Mouse (Mus musculus): ENCODE measurements around the gene Apol7a. TPM values are rescaled to one million over a fixed set of nuclear protein-coding genes. Genes with fewer than 3 reads are reported as not detected.

Apol7a gene
- polyA plus RNA-seq, 1 experiment from 2014 or later, result 0.13 TPM

- no peak for ATAC-seq (replicated peaks; ENCODE audit: insufficient number of reproducible peaks, low FRiP score, low TSS enrichment)
- Histone ChIP-seq H3K27me3 (ENCODE audit: control insufficient read depth, insufficient read depth, low read length) (no peaks in the 10 kb centered on the region), H3K4me1 (ENCODE audit: control insufficient read depth, insufficient read depth, low read length) (peaks cover 24% of the 10 kb centered on the region), H3K9ac (ENCODE audit: low read depth, low read length) (no peak overlapping the region), H3K27ac (ENCODE audit: low read depth, low read length) (no peak overlapping the region), H3K4me3 (ENCODE audit: low read depth, low read length) (no peak overlapping the region), H3K4me2 (no peak overlapping the region), H3K9me3 (replicated peaks; ENCODE audit: control insufficient read depth, low read length) (no peaks in the 10 kb centered on the region), H3K36me3 (ENCODE audit: control insufficient read depth, insufficient read depth, low read length) (no peaks in the 10 kb centered on the region)
- WGBS (ENCODE audit: insufficient replicate concordance), result 57% methylated on average over 9 of the region's 9 CpGs
Observed at GRCm38 (mm10) chr15:77359486-77359885, 39.4 kb downstream of the Apol7a start.

- no peak overlapping the region for H3K27ac ChIP-seq (ENCODE audit: low read depth, low read length)
- WGBS (ENCODE audit: insufficient replicate concordance), result 31% methylated on average over 6 of the region's 6 CpGs
Observed at GRCm38 (mm10) chr15:77359084-77359483, 39.8 kb downstream of the Apol7a start.

GRCm38 (mm10) chr15:77358320-77359040 lies 40.4 kb downstream of the Apol7a start:
- H3K4me3 ChIP-seq (ENCODE audit: low read depth, low read length), result peak overlapping the region; percentile 25
- H3K27me3 ChIP-seq (ENCODE audit: control insufficient read depth, insufficient read depth, low read length), result no peaks in the 10 kb centered on the region
- H3K4me2 ChIP-seq, result peak overlapping the region; percentile 64
- H3K4me1 ChIP-seq (ENCODE audit: control insufficient read depth, insufficient read depth, low read length), result peaks cover 34% of the 10 kb centered on the region
- H3K27ac ChIP-seq (ENCODE audit: low read depth, low read length), result no peak overlapping the region
- no peaks in the 10 kb centered on the region for H3K9me3 ChIP-seq (replicated peaks; ENCODE audit: control insufficient read depth, low read length)
- peak overlapping the region; percentile 58 for H3K9ac ChIP-seq (ENCODE audit: low read depth, low read length)
- WGBS (ENCODE audit: insufficient replicate concordance), result 5% methylated on average over 29 of the region's 29 CpGs
- peak; percentile 72 for ATAC-seq (replicated peaks; ENCODE audit: insufficient number of reproducible peaks, low FRiP score, low TSS enrichment)
- no peaks in the 10 kb centered on the region for H3K36me3 ChIP-seq (ENCODE audit: control insufficient read depth, insufficient read depth, low read length)

More at GRCm38 (mm10) chr15:77359084-77359483, 39.8 kb downstream of the Apol7a start:
- no peaks in the 10 kb centered on the region for H3K27me3 ChIP-seq (ENCODE audit: control insufficient read depth, insufficient read depth, low read length)
- no peaks in the 10 kb centered on the region for H3K9me3 ChIP-seq (replicated peaks; ENCODE audit: control insufficient read depth, low read length)
- H3K36me3 ChIP-seq (ENCODE audit: control insufficient read depth, insufficient read depth, low read length), result no peaks in the 10 kb centered on the region
- H3K4me3 ChIP-seq (ENCODE audit: low read depth, low read length), result peak overlapping the region; percentile 25
- H3K9ac ChIP-seq (ENCODE audit: low read depth, low read length), result peak overlapping the region; percentile 58
- no peak for ATAC-seq (replicated peaks; ENCODE audit: insufficient number of reproducible peaks, low FRiP score, low TSS enrichment)
- peak overlapping the region; percentile 64 for H3K4me2 ChIP-seq
- H3K4me1 ChIP-seq (ENCODE audit: control insufficient read depth, insufficient read depth, low read length), result peaks cover 28% of the 10 kb centered on the region

- 0 out of 2 replicates have a peak, but pooled peaks have one; percentile 28 for ATAC-seq (replicated peaks; ENCODE audit: insufficient number of reproducible peaks, low FRiP score, low TSS enrichment)
- 2% methylated on average over 11 of the region's 11 CpGs for WGBS (ENCODE audit: insufficient replicate concordance)
- H3K4me1 ChIP-seq (ENCODE audit: control insufficient read depth, insufficient read depth, low read length), result peaks cover 32% of the 10 kb centered on the region
- no peak overlapping the region for H3K4me3 ChIP-seq (ENCODE audit: low read depth, low read length)
- no peaks in the 10 kb centered on the region for H3K9me3 ChIP-seq (replicated peaks; ENCODE audit: control insufficient read depth, low read length)
- H3K4me2 ChIP-seq, result peak overlapping the region; percentile 48
- H3K9ac ChIP-seq (ENCODE audit: low read depth, low read length), result 0 out of 2 replicates have a peak overlapping the region, but pooled peaks have one; percentile 11
- no peaks in the 10 kb centered on the region for H3K27me3 ChIP-seq (ENCODE audit: control insufficient read depth, insufficient read depth, low read length)
- H3K36me3 ChIP-seq (ENCODE audit: control insufficient read depth, insufficient read depth, low read length), result no peaks in the 10 kb centered on the region
- H3K27ac ChIP-seq (ENCODE audit: low read depth, low read length), result no peak overlapping the region
Observed at GRCm38 (mm10) chr15:77356248-77356810, 42.6 kb downstream of the Apol7a start.

GRCm38 (mm10) chr15:77354848-77355551 lies 43.9 kb downstream of the Apol7a start:
- ATAC-seq (replicated peaks; ENCODE audit: insufficient number of reproducible peaks, low FRiP score, low TSS enrichment), result no peak
- Histone ChIP-seq H3K36me3 (ENCODE audit: control insufficient read depth, insufficient read depth, low read length) (no peaks in the 10 kb centered on the region), H3K4me2 (no peak overlapping the region), H3K27me3 (ENCODE audit: control insufficient read depth, insufficient read depth, low read length) (no peaks in the 10 kb centered on the region), H3K4me3 (ENCODE audit: low read depth, low read length) (no peak overlapping the region), H3K9ac (ENCODE audit: low read depth, low read length) (0 out of 2 replicates have a peak overlapping the region, but pooled peaks have one; percentile 22), H3K27ac (ENCODE audit: low read depth, low read length) (peak overlapping the region; percentile 68), H3K9me3 (replicated peaks; ENCODE audit: control insufficient read depth, low read length) (no peaks in the 10 kb centered on the region), H3K4me1 (ENCODE audit: control insufficient read depth, insufficient read depth, low read length) (peaks cover 32% of the 10 kb centered on the region)
- 71% methylated on average over 6 of the region's 6 CpGs for WGBS (ENCODE audit: insufficient replicate concordance)

- Histone ChIP-seq H3K9ac (ENCODE audit: low read depth, low read length) (0 out of 2 replicates have a peak overlapping the region, but pooled peaks have one; percentile 22), H3K36me3 (ENCODE audit: control insufficient read depth, insufficient read depth, low read length) (no peaks in the 10 kb centered on the region), H3K27me3 (ENCODE audit: control insufficient read depth, insufficient read depth, low read length) (no peaks in the 10 kb centered on the region), H3K9me3 (replicated peaks; ENCODE audit: control insufficient read depth, low read length) (no peaks in the 10 kb centered on the region), H3K27ac (ENCODE audit: low read depth, low read length) (peak overlapping the region; percentile 68), H3K4me3 (ENCODE audit: low read depth, low read length) (no peak overlapping the region), H3K4me1 (ENCODE audit: control insufficient read depth, insufficient read depth, low read length) (peaks cover 32% of the 10 kb centered on the region), H3K4me2 (no peak overlapping the region)
- no peak for ATAC-seq (replicated peaks; ENCODE audit: insufficient number of reproducible peaks, low FRiP score, low TSS enrichment)
- 46% methylated on average over 4 of the region's 4 CpGs for WGBS (ENCODE audit: insufficient replicate concordance)
Observed at GRCm38 (mm10) chr15:77354496-77354847, 44.4 kb downstream of the Apol7a start.

- Histone ChIP-seq H3K4me2 (no peak overlapping the region), H3K4me3 (ENCODE audit: low read depth, low read length) (no peak overlapping the region), H3K9ac (ENCODE audit: low read depth, low read length) (no peak overlapping the region), H3K36me3 (ENCODE audit: control insufficient read depth, insufficient read depth, low read length) (no peaks in the 10 kb centered on the region), H3K27ac (ENCODE audit: low read depth, low read length) (no peak overlapping the region), H3K4me1 (ENCODE audit: control insufficient read depth, insufficient read depth, low read length) (peaks cover 29% of the 10 kb centered on the region), H3K27me3 (ENCODE audit: control insufficient read depth, insufficient read depth, low read length) (no peaks in the 10 kb centered on the region), H3K9me3 (replicated peaks; ENCODE audit: control insufficient read depth, low read length) (no peaks in the 10 kb centered on the region)
- WGBS (ENCODE audit: insufficient replicate concordance), result 15% methylated on average over 4 of the region's 4 CpGs
- ATAC-seq (replicated peaks; ENCODE audit: insufficient number of reproducible peaks, low FRiP score, low TSS enrichment), result no peak
Observed at GRCm38 (mm10) chr15:77353764-77354163, 45.1 kb downstream of the Apol7a start.

GRCm38 (mm10) chr15:77352863-77353262 lies 46.0 kb downstream of the Apol7a start:
- WGBS (ENCODE audit: insufficient replicate concordance), result 63% methylated on average over 7 of the region's 7 CpGs
- peaks cover 26% of the 10 kb centered on the region for H3K4me1 ChIP-seq (ENCODE audit: control insufficient read depth, insufficient read depth, low read length)
- no peaks in the 10 kb centered on the region for H3K27me3 ChIP-seq (ENCODE audit: control insufficient read depth, insufficient read depth, low read length)

More at GRCm38 (mm10) chr15:77352863-77353262, 46.0 kb downstream of the Apol7a start:
- Histone ChIP-seq H3K36me3 (ENCODE audit: control insufficient read depth, insufficient read depth, low read length) (no peaks in the 10 kb centered on the region), H3K9me3 (replicated peaks; ENCODE audit: control insufficient read depth, low read length) (no peaks in the 10 kb centered on the region), H3K4me3 (ENCODE audit: low read depth, low read length) (no peak overlapping the region), H3K4me2 (no peak overlapping the region), H3K27ac (ENCODE audit: low read depth, low read length) (no peak overlapping the region), H3K9ac (ENCODE audit: low read depth, low read length) (no peak overlapping the region)
- ATAC-seq (replicated peaks; ENCODE audit: insufficient number of reproducible peaks, low FRiP score, low TSS enrichment), result no peak
